Mouse (Mus musculus): ENCODE data around the gene Tmem216. TPM values are rescaled to one million over a fixed set of nuclear protein-coding genes. Genes with fewer than 3 reads are reported as not detected.
A peak's percentile ranks its signal among the peaks of the same experiment; 100 is the strongest.

Gene Tmem216
- polyA plus RNA-seq, 1 experiment from 2014 or later, result 51.0 TPM

GRCm38 (mm10) chr19:10589127-10589857 lies 33.3 kb upstream of the Tmem216 start:
- H3K27ac ChIP-seq (replicated peaks), result no peak overlapping the region
- H3K9me3 ChIP-seq, result no peaks in the 10 kb centered on the region
- peaks cover 54% of the 10 kb centered on the region for H3K36me3 ChIP-seq
- H3K4me3 ChIP-seq, result no peak overlapping the region
- no peak for ATAC-seq (ENCODE audit: low read depth)
- no peaks in the 10 kb centered on the region for H3K4me1 ChIP-seq (replicated peaks)
- WGBS, result 71% methylated on average over 5 of the region's 5 CpGs
- no peaks in the 10 kb centered on the region for H3K27me3 ChIP-seq
- H3K9ac ChIP-seq, result no peak overlapping the region
- no peak overlapping the region for H3K4me2 ChIP-seq

GRCm38 (mm10) chr19:10587231-10587630 lies 31.2 kb upstream of the Tmem216 start:
- Histone ChIP-seq H3K9me3 (no peaks in the 10 kb centered on the region), H3K4me2 (no peak overlapping the region), H3K4me1 (replicated peaks) (no peaks in the 10 kb centered on the region), H3K4me3 (no peak overlapping the region), H3K36me3 (peaks cover 38% of the 10 kb centered on the region; the same call in 1 of the 2 replicates), H3K27ac (replicated peaks) (no peak overlapping the region), H3K9ac (no peak overlapping the region), H3K27me3 (no peaks in the 10 kb centered on the region)
- no peak for ATAC-seq (ENCODE audit: low read depth)
- 92% methylated on average over 8 of the region's 8 CpGs for WGBS

- peaks cover 28% of the 10 kb centered on the region for H3K36me3 ChIP-seq
- H3K9ac ChIP-seq, result no peak overlapping the region
- no peak for ATAC-seq (ENCODE audit: low read depth)
- WGBS, result 91% methylated on average over 8 of the region's 8 CpGs
- no peak overlapping the region for H3K4me2 ChIP-seq
- no peak overlapping the region for H3K27ac ChIP-seq (replicated peaks)
- H3K27me3 ChIP-seq, result no peaks in the 10 kb centered on the region
- H3K9me3 ChIP-seq, result no peaks in the 10 kb centered on the region
- H3K4me3 ChIP-seq, result no peak overlapping the region
- H3K4me1 ChIP-seq (replicated peaks), result no peaks in the 10 kb centered on the region
Measured at GRCm38 (mm10) chr19:10585112-10585511, 29.1 kb upstream of the Tmem216 start.

GRCm38 (mm10) chr19:10583550-10584146 lies 27.6 kb upstream of the Tmem216 start:
- Histone ChIP-seq H3K27ac (replicated peaks) (no peak overlapping the region), H3K36me3 (peaks cover 19% of the 10 kb centered on the region), H3K9ac (no peak overlapping the region), H3K4me1 (replicated peaks) (peaks cover 10% of the 10 kb centered on the region), H3K4me3 (no peak overlapping the region), H3K4me2 (no peak overlapping the region), H3K9me3 (no peaks in the 10 kb centered on the region), H3K27me3 (no peaks in the 10 kb centered on the region)
- no peak for ATAC-seq (ENCODE audit: low read depth)
- WGBS, result 66% methylated on average over 7 of the region's 7 CpGs

GRCm38 (mm10) chr19:10581984-10582383 lies 25.9 kb upstream of the Tmem216 start:
- 85% methylated on average over 6 of the region's 6 CpGs for WGBS
- H3K27ac ChIP-seq (replicated peaks), result no peak overlapping the region
- H3K36me3 ChIP-seq, result peaks cover 14% of the 10 kb centered on the region
- H3K4me1 ChIP-seq (replicated peaks), result peaks cover 21% of the 10 kb centered on the region
- ATAC-seq (ENCODE audit: low read depth), result no peak
- no peaks in the 10 kb centered on the region for H3K9me3 ChIP-seq
- H3K4me2 ChIP-seq, result no peak overlapping the region
- H3K27me3 ChIP-seq, result no peaks in the 10 kb centered on the region
- no peak overlapping the region for H3K9ac ChIP-seq
- no peak overlapping the region for H3K4me3 ChIP-seq

GRCm38 (mm10) chr19:10580761-10581160 lies 24.7 kb upstream of the Tmem216 start:
- no peaks in the 10 kb centered on the region for H3K27me3 ChIP-seq
- ATAC-seq (ENCODE audit: low read depth), result no peak
- H3K27ac ChIP-seq (replicated peaks), result no peak overlapping the region
- 81% methylated on average over 3 of the region's 3 CpGs for WGBS
- no peak overlapping the region for H3K9ac ChIP-seq
- H3K4me3 ChIP-seq, result no peak overlapping the region
- H3K4me2 ChIP-seq, result no peak overlapping the region
- H3K4me1 ChIP-seq (replicated peaks), result peaks cover 30% of the 10 kb centered on the region
- H3K36me3 ChIP-seq, result peaks cover 14% of the 10 kb centered on the region
- H3K9me3 ChIP-seq, result no peaks in the 10 kb centered on the region

GRCm38 (mm10) chr19:10580102-10580501 lies 24.1 kb upstream of the Tmem216 start:
- Histone ChIP-seq H3K9ac (no peak overlapping the region), H3K9me3 (no peaks in the 10 kb centered on the region), H3K4me1 (replicated peaks) (peaks cover 33% of the 10 kb centered on the region), H3K4me2 (no peak overlapping the region), H3K27ac (replicated peaks) (no peak overlapping the region), H3K27me3 (no peaks in the 10 kb centered on the region), H3K36me3 (peaks cover 12% of the 10 kb centered on the region), H3K4me3 (no peak overlapping the region)
- no peak for ATAC-seq (ENCODE audit: low read depth)
- WGBS, result 84% methylated on average over 3 of the region's 3 CpGs

GRCm38 (mm10) chr19:10576690-10577561 lies 20.9 kb upstream of the Tmem216 start, which contains the start of the genes Cyb561a3 and Tmem138:
Gene Cyb561a3 (plus strand): TSS chr19:10577172.
Gene Tmem138 (minus strand): TSS chr19:10577362.
- H3K27ac ChIP-seq (replicated peaks), result peak within 1 kb of the TSS; percentile 91
- H3K4me2 ChIP-seq, result peak within 1 kb of the TSS; percentile 80
- H3K9ac ChIP-seq, result peak within 1 kb of the TSS; percentile 74
- H3K4me1 ChIP-seq (replicated peaks), result peaks cover 33% of the 10 kb centered on the region
- H3K9me3 ChIP-seq, result no peaks in the 10 kb centered on the region
- no peaks in the 10 kb centered on the region for H3K27me3 ChIP-seq
- peaks cover 36% of the 10 kb centered on the region for H3K36me3 ChIP-seq
- peak within 1 kb of the TSS; percentile 53 for H3K4me3 ChIP-seq
- WGBS, result under 1% methylated on average over 44 of the region's 44 CpGs
- peak; percentile 97 for ATAC-seq (ENCODE audit: low read depth)

- Histone ChIP-seq H3K27ac (replicated peaks) (no peak overlapping the region), H3K4me1 (replicated peaks) (no peaks in the 10 kb centered on the region), H3K4me3 (no peak overlapping the region), H3K4me2 (no peak overlapping the region), H3K27me3 (no peaks in the 10 kb centered on the region), H3K9me3 (no peaks in the 10 kb centered on the region), H3K9ac (no peak overlapping the region), H3K36me3 (peaks cover 66% of the 10 kb centered on the region)
- no peak for ATAC-seq (ENCODE audit: low read depth)
- 97% methylated on average over 6 of the region's 6 CpGs for WGBS
Measured at GRCm38 (mm10) chr19:10569627-10570026, 13.6 kb upstream of the Tmem216 start.

GRCm38 (mm10) chr19:10565217-10565616 lies 9.2 kb upstream of the Tmem216 start:
- no peak overlapping the region for H3K4me3 ChIP-seq
- H3K27me3 ChIP-seq, result no peaks in the 10 kb centered on the region
- no peaks in the 10 kb centered on the region for H3K9me3 ChIP-seq
- ATAC-seq (ENCODE audit: low read depth), result no peak
- no peak overlapping the region for H3K9ac ChIP-seq
- H3K4me1 ChIP-seq (replicated peaks), result no peaks in the 10 kb centered on the region
- peaks cover 23% of the 10 kb centered on the region for H3K36me3 ChIP-seq
- no peak overlapping the region for H3K4me2 ChIP-seq
- WGBS, result 83% methylated on average over 4 of the region's 4 CpGs
- no peak overlapping the region for H3K27ac ChIP-seq (replicated peaks)

- Histone ChIP-seq H3K27ac (replicated peaks) (no peak overlapping the region), H3K36me3 (peaks cover 14% of the 10 kb centered on the region; the same call in 1 of the 2 replicates), H3K27me3 (no peaks in the 10 kb centered on the region), H3K4me3 (no peak overlapping the region), H3K4me2 (no peak overlapping the region), H3K9ac (no peak overlapping the region), H3K9me3 (no peaks in the 10 kb centered on the region), H3K4me1 (replicated peaks) (no peaks in the 10 kb centered on the region)
- no peak for ATAC-seq (ENCODE audit: low read depth)
- 90% methylated on average over 6 of the region's 6 CpGs for WGBS
Measured at GRCm38 (mm10) chr19:10564278-10564677, 8.2 kb upstream of the Tmem216 start.

- Histone ChIP-seq H3K36me3 (peaks cover under 1% of the 10 kb centered on the region; the same call in 1 of the 2 replicates), H3K4me1 (replicated peaks) (no peaks in the 10 kb centered on the region), H3K9me3 (no peaks in the 10 kb centered on the region), H3K27ac (replicated peaks) (no peak overlapping the region), H3K4me2 (no peak overlapping the region), H3K27me3 (no peaks in the 10 kb centered on the region), H3K9ac (no peak overlapping the region), H3K4me3 (no peak overlapping the region)
- 65% methylated on average over 5 of the region's 5 CpGs for WGBS
- no peak for ATAC-seq (ENCODE audit: low read depth)
Measured at GRCm38 (mm10) chr19:10562351-10562750, 6.3 kb upstream of the Tmem216 start.
